Mouse (Mus musculus) myocyte (in vitro differentiated cells): ENCODE measurements around the gene Sh3tc1.

Source experiments
- CEBPB ChIP-seq: IDR thresholded peaks from 2 replicates; pipeline ENCODE4 v1.6.1; 2011; ENCODE audit warnings: mild to moderate bottlenecking, moderate library complexity; ENCODE audit not compliant: poor library complexity, insufficient read depth, severe bottlenecking
- E2F4 ChIP-seq: IDR thresholded peaks from one replicate; pipeline ENCODE4 v1.6.1; 2011; ENCODE audit warnings: mild to moderate bottlenecking, control low read depth, moderate library complexity; ENCODE audit not compliant: insufficient read depth
- MAX ChIP-seq: IDR thresholded peaks from one replicate; pipeline ENCODE4 v1.6.1; 2011; ENCODE audit warnings: low read depth, mild to moderate bottlenecking, control low read depth
- MYOD1 ChIP-seq, 3 experiments: IDR thresholded peaks; one replicate each; pipeline ENCODE4 v1.6.1; 2011; ENCODE audit warnings: control low read depth in 2 of 3, low read depth in 2 of 3, mild to moderate bottlenecking in 2 of 3, moderate library complexity in 1 of 3; ENCODE audit not compliant: insufficient read length in 2 of 3, control insufficient read depth in 1 of 3
- MYOG ChIP-seq, 3 experiments: IDR thresholded peaks; one replicate each; pipeline ENCODE4 v1.6.1; 2011; ENCODE audit warnings: control low read depth in 2 of 3, low read depth in 2 of 3, mild to moderate bottlenecking in 2 of 3; ENCODE audit not compliant: insufficient read length in 2 of 3, control insufficient read depth in 1 of 3, insufficient read depth in 1 of 3
- POLR2A ChIP-seq: IDR thresholded peaks from one replicate; pipeline ENCODE4 v1.6.1; 2011; ENCODE audit warnings: low read depth, mild to moderate bottlenecking, control low read depth, moderate library complexity; ENCODE audit not compliant: insufficient read length
- POLR2AphosphoS2 ChIP-seq: IDR thresholded peaks from one replicate; pipeline ENCODE4 v1.6.1; 2011; ENCODE audit warnings: low read depth, control low read depth; ENCODE audit not compliant: insufficient read length
- REST ChIP-seq: IDR thresholded peaks from one replicate; pipeline ENCODE4 v1.6.1; 2011; ENCODE audit warnings: mild to moderate bottlenecking, control low read depth, moderate library complexity; ENCODE audit not compliant: insufficient read depth, insufficient read length
- SRF ChIP-seq: IDR thresholded peaks from one replicate; pipeline ENCODE4 v1.6.1; 2011; ENCODE audit warnings: low read depth; ENCODE audit not compliant: control insufficient read depth, insufficient read length
- TCF12 ChIP-seq: IDR thresholded peaks from one replicate; pipeline ENCODE4 v1.6.1; 2011; ENCODE audit warnings: mild to moderate bottlenecking, control low read depth; ENCODE audit not compliant: poor library complexity, insufficient read depth, severe bottlenecking
- USF1 ChIP-seq: IDR thresholded peaks from one replicate; pipeline ENCODE4 v1.6.1; 2011; ENCODE audit warnings: low read depth, mild to moderate bottlenecking, control low read depth, moderate library complexity

DNA sequence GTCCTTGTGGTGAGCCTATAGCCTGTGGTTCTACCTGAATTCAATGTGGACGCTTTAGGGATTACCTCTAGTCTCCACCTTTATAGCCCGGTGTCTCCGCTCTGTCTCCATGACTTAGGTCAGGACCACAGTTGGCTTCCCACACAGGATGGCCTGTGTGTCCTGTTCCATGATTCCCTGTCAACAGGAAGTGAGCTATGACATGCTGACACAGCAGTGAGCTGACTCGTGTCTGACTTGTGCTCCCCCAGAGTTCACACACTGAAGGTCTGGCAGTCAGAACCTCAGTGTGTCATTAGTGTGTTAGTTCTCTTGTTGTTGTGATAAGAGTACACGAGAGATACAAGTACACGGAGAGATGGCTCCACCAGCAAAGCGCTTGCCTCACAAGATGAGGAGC lies 11.2 kb upstream of the Sh3tc1 start:
- no peak for TF ChIP-seq E2F4
- TF ChIP-seq USF1: no peak
- TF ChIP-seq POLR2A: no peak
- TF ChIP-seq MAX: no peak
- no peak for TF ChIP-seq CEBPB
- TF ChIP-seq TCF12: no peak
- TF ChIP-seq MYOD1 (IDR thresholded peaks at IDR 0.05; ENCODE audit: control insufficient read depth in 1 of 3, insufficient read length in 2 of 3, low read depth in 2 of 3): no peak
- TF ChIP-seq MYOG (IDR thresholded peaks at IDR 0.05; ENCODE audit: control insufficient read depth in 1 of 3, insufficient read depth in 1 of 3, insufficient read length in 2 of 3, low read depth in 2 of 3): no peak
- no peak for TF ChIP-seq REST
- TF ChIP-seq POLR2AphosphoS2: no peak
- no peak for TF ChIP-seq SRF
